Mouse (Mus musculus) liver, adult 2 months (tissue): ENCODE measurements around the gene Syncrip. TPM values are rescaled to one million over a fixed set of nuclear protein-coding genes. Genes with fewer than 3 reads are reported as not detected.

Experiments used
- DNase-seq: peaks from one replicate; pipeline ENCODE4 v3.0.0-alpha.2; 2011; ENCODE audit warnings: low read depth, low spot score; ENCODE audit errors: extremely low read depth
- H3K27ac ChIP-seq: fragments of 200-500 bp; replicated peaks from 2 replicates; pipeline ENCODE4 v1.5.1; 2012; ENCODE audit warnings: low read depth, mild to moderate bottlenecking, control low read depth, inconsistent platforms, low read length; ENCODE audit not compliant: insufficient read depth
- H3K27me3 ChIP-seq: fragments of 200-500 bp; 2 replicates; pipeline ENCODE4 v1.6.1; 2012; ENCODE audit warnings: mild to moderate bottlenecking, moderate library complexity, low read length, inconsistent platforms; ENCODE audit not compliant: control insufficient read depth, insufficient read depth
- H3K36me3 ChIP-seq: fragments of 200-500 bp; 2 replicates; pipeline ENCODE4 v1.6.1; 2012; ENCODE audit warnings: low read length, inconsistent platforms; ENCODE audit not compliant: control insufficient read depth, insufficient read depth
- H3K4me1 ChIP-seq: fragments of 200-500 bp; 2 replicates; pipeline ENCODE4 v1.6.1; 2011; ENCODE audit warnings: low read length; ENCODE audit not compliant: control insufficient read depth, insufficient read depth
- H3K4me3 ChIP-seq: fragments of 200-500 bp; 2 replicates; pipeline ENCODE4 v1.5.1; 2011; ENCODE audit warnings: low read depth, mild to moderate bottlenecking, control low read depth, low read length, moderate library complexity; ENCODE audit not compliant: insufficient read depth
- H3K79me2 ChIP-seq: fragments of 200-500 bp; 2 replicates; pipeline ENCODE4 v1.6.1; 2012; ENCODE audit warnings: inconsistent platforms, mild to moderate bottlenecking, low read length, moderate library complexity; ENCODE audit not compliant: control insufficient read depth, insufficient read depth
- H3K9ac ChIP-seq: fragments of 200-500 bp; 2 replicates; pipeline ENCODE4 v1.6.1; 2012; ENCODE audit warnings: low read depth, mild to moderate bottlenecking, control low read depth, inconsistent platforms, low read length
- CTCF ChIP-seq: fragments of 200-500 bp; IDR thresholded peaks from 2 replicates; pipeline ENCODE4 v1.5.1; 2011; ENCODE audit warnings: low read depth, low read length, control low read depth
- POLR2A ChIP-seq: fragments of 200-500 bp; IDR thresholded peaks from 2 replicates; pipeline ENCODE4 v1.6.1; 2011; ENCODE audit warnings: low read length, control low read depth; ENCODE audit not compliant: insufficient read depth; ENCODE audit errors: extremely low read depth
- WGBS: fragments of 180-500 bp; shearing (Covaris S2); methylation state at CpG from one replicate; pipeline ENCODE4 v1.1.7; 2018; 5-methylcytosine and 5-hydroxymethylcytosine counted together
- polyA plus RNA-seq: library from polyadenylated mRNA; depleted of rRNA; stranded (reverse); fragments of >200 nt; gene quantifications from 2 replicates; pipeline ENCODE4 v1.2.3, GENCODE M21; 2012; rRNA removed
- total RNA-seq: library from RNA; depleted of rRNA; stranded (reverse); fragments of >200 nt; gene quantifications from 2 replicates; pipeline ENCODE4 v1.2.3, GENCODE M21; 2014; rRNA removed

Gene Syncrip
- total and polyA plus RNA-seq, 2 experiments: 2.3 to 21.0 TPM

DNA sequence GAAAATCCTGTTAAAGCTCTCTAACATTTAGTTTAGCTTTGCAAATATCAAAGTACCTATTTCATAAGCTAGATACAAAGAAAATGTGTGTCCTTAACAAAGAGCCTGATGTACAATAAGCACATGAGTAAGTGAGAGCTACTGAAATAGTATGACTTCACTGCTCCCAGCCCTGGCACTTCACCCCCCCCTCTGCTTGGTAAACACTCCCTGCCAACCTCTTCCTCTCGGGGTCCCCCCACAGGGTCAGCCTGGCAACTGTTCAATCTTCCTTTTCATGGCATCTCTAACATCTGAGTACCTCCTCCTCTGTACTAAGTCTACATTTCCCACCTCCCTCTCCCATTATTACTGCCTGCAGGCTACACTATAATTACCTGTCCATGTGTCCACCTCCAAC, 65.6 kb downstream of the Syncrip start:
- TF ChIP-seq CTCF (no peak), POLR2A (no peak)
- H3K9ac ChIP-seq: no peak overlapping the region
- DNase-seq: no peak
- WGBS: 68% methylated on average over 1 of the region's 1 CpGs
- no peaks in the 10 kb centered on the region for H3K4me1 ChIP-seq
- H3K4me3 ChIP-seq: no peak overlapping the region
- H3K36me3 ChIP-seq: peaks cover 22% of the 10 kb centered on the region
- no peaks in the 10 kb centered on the region for H3K27me3 ChIP-seq
- no peaks in the 10 kb centered on the region for H3K79me2 ChIP-seq
- H3K27ac ChIP-seq: no peak overlapping the region

- whole genome bisulfite sequencing: 92% methylated on average over 2 of the region's 2 CpGs
- no peak overlapping the region for H3K9ac ChIP-seq
- peaks cover 20% of the 10 kb centered on the region for H3K36me3 ChIP-seq
- no peak for DNase-seq
- H3K27me3 ChIP-seq: no peaks in the 10 kb centered on the region
- TF ChIP-seq POLR2A (no peak), CTCF (no peak)
- no peak overlapping the region for H3K4me3 ChIP-seq
- H3K79me2 ChIP-seq: no peaks in the 10 kb centered on the region
- no peaks in the 10 kb centered on the region for H3K4me1 ChIP-seq
- H3K27ac ChIP-seq: no peak overlapping the region
Observed at GRCm38 (mm10) chr9:88409978-88410377, 72.4 kb downstream of the Syncrip start.

DNA sequence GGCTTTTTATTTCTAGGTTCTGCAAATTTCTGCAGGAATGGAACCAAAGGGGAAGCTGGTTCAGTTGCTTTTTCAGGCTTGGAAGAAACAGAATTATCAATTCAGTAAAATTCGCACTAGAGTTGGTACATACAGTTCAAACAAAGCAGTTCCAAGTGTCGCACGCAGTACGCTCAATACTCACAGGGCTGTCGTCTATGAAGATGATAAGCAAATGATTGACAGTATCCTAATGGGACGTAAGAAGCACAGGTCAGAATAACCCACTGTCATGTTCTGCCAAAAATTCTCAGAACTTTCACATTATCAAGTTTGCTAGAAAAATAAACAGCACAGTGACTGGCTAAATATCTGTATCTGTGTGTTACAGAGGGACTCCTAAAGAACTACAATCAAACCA, 77.9 kb downstream of the Syncrip start:
- WGBS: 78% methylated on average over 6 of the region's 6 CpGs
- DNase-seq: no peak
- Histone ChIP-seq H3K4me3 (no peak overlapping the region), H3K36me3 (peaks cover 40% of the 10 kb centered on the region), H3K27me3 (no peaks in the 10 kb centered on the region), H3K9ac (no peak overlapping the region), H3K27ac (no peak overlapping the region), H3K4me1 (no peaks in the 10 kb centered on the region), H3K79me2 (no peaks in the 10 kb centered on the region)
- no peak for TF ChIP-seq POLR2A
- TF ChIP-seq CTCF: no peak

GRCm38 (mm10) chr9:88404088-88404487, 78.3 kb downstream of the Syncrip start:
- Histone ChIP-seq H3K27ac (no peak overlapping the region), H3K4me1 (no peaks in the 10 kb centered on the region), H3K4me3 (no peak overlapping the region), H3K36me3 (peaks cover 37% of the 10 kb centered on the region), H3K9ac (no peak overlapping the region), H3K27me3 (no peaks in the 10 kb centered on the region), H3K79me2 (no peaks in the 10 kb centered on the region)
- WGBS: 78% methylated on average over 10 of the region's 10 CpGs
- TF ChIP-seq POLR2A (no peak), CTCF (no peak)
- DNase-seq: peak; percentile 31

- Histone ChIP-seq H3K27ac (no peak overlapping the region), H3K9ac (no peak overlapping the region), H3K79me2 (peaks cover 3% of the 10 kb centered on the region; the same call in 1 of the 2 replicates), H3K4me1 (no peaks in the 10 kb centered on the region), H3K4me3 (no peak overlapping the region), H3K36me3 (peaks cover 52% of the 10 kb centered on the region), H3K27me3 (no peaks in the 10 kb centered on the region)
- TF ChIP-seq POLR2A: no peak
- peak; percentile 16; the same call in 1 of the 2 replicates for TF ChIP-seq CTCF
- DNase-seq: no peak
- WGBS: 82% methylated on average over 1 of the region's 1 CpGs
Observed at GRCm38 (mm10) chr9:88398461-88398860, 83.9 kb downstream of the Syncrip start.

Other genes with a start within 250 kb of the Syncrip start
- gene Nt5e, start 155.4 kb downstream of the Syncrip start, total RNA-seq: 41.8 and 42.0 TPM in 2 replicates
- gene Nt5e, start 155.4 kb downstream of the Syncrip start, polyA plus RNA-seq: 24.1 and 25.1 TPM in 2 replicates
- gene Snx14, start 43.6 kb downstream of the Syncrip start, total RNA-seq: 23.2 and 23.6 TPM in 2 replicates
- 9.0 and 9.1 TPM in 2 replicates for gene Snx14, start 43.6 kb downstream of the Syncrip start, polyA plus RNA-seq
- 0.83 TPM in 1 of 2 replicates, not detected in the other for gene Gm20537, start 26.0 kb downstream of the Syncrip start, total RNA-seq
- 0.91 and 1.1 TPM in 2 replicates for gene Gm20537, start 26.0 kb downstream of the Syncrip start, polyA plus RNA-seq
- 7.7 and 9.0 TPM in 2 replicates for gene Zfp949, start 65.4 kb upstream of the Syncrip start, total RNA-seq
- 1.7 and 2.4 TPM in 2 replicates for gene Zfp949, start 65.4 kb upstream of the Syncrip start, polyA plus RNA-seq
- gene Trim43a, start 98.3 kb upstream of the Syncrip start, total RNA-seq: 0.09 TPM in 1 of 2 replicates, not detected in the other
- not detected in 2 replicates for gene Trim43a, start 98.3 kb upstream of the Syncrip start, polyA plus RNA-seq
- gene Mthfsl, start 237.7 kb upstream of the Syncrip start, total RNA-seq: 42.1 and 42.3 TPM in 2 replicates
- gene Mthfsl, start 237.7 kb upstream of the Syncrip start, polyA plus RNA-seq: 28.3 and 29.8 TPM in 2 replicates
- 0.74 and 1.5 TPM in 2 replicates for gene Bcl2a1d, start 249.3 kb upstream of the Syncrip start, total RNA-seq
- gene Bcl2a1d, start 249.3 kb upstream of the Syncrip start, polyA plus RNA-seq: 0.17 and 0.92 TPM in 2 replicates